Mouse (Mus musculus) brain, adult 2 months (tissue): ENCODE measurements around the gene Gtsf1.

Experiments used
- DNase-seq: peaks from one replicate; pipeline ENCODE4 v3.0.0; 2011; ENCODE audit warnings: low read depth, low spot score

Gtsf1 gene

GRCm38 (mm10) chr15:103358278-103359121 lies 71.8 kb downstream of the Gtsf1 start:
- DNase-seq = peak; percentile 61

GRCm38 (mm10) chr15:103357817-103358216 lies 72.5 kb downstream of the Gtsf1 start:
- no peak for DNase-seq

GRCm38 (mm10) chr15:103356130-103356529 lies 74.1 kb downstream of the Gtsf1 start:
- DNase-seq = no peak

GRCm38 (mm10) chr15:103355420-103355819 lies 74.8 kb downstream of the Gtsf1 start:
- no peak for DNase-seq

- peak; percentile 86 for DNase-seq
Observed at GRCm38 (mm10) chr15:103354690-103355089, 75.6 kb downstream of the Gtsf1 start.

- no peak for DNase-seq
Observed at GRCm38 (mm10) chr15:103353511-103354256, 76.6 kb downstream of the Gtsf1 start.

- peak; percentile 80 for DNase-seq
Observed at GRCm38 (mm10) chr15:103352856-103353255, 77.4 kb downstream of the Gtsf1 start.
